Mouse (Mus musculus) heart, postnatal 0 days (tissue): ENCODE results near the gene Tmprss11e.

Experiments
- CTCF ChIP-seq: IDR thresholded peaks from 2 replicates; pipeline ENCODE4 v1.5.1; 2016; ENCODE audit warnings: antibody characterized with exemption, control low read depth, low read depth
- EP300 ChIP-seq: IDR thresholded peaks from 2 replicates; pipeline ENCODE4 v1.6.1; 2016; ENCODE audit warnings: antibody characterized with exemption, low read depth

DNA sequence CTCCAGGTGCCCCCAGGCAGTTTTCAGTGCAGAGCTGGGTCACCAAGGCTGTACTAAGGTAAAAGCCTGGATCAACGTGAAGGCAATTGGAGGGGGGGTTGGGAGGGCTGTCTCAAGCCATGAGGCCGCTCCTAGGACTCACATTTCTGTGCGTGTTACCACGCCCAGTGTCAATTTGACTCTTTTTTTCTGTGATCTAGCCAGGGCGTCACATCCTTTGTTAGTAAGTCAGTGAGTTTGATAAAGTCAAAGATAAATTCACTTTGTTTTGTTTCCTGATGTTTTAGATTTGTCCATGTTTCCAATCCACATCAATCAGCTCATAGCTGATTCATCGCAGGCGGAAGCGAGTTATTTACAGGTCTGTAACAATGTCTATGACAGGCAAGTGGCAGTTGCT, 37.4 kb upstream of the Tmprss11e start:
- TF ChIP-seq CTCF (no peak), EP300 (no peak)
